Mouse (Mus musculus): ENCODE results near the gene Ralgapb. TPM values are rescaled to one million over a fixed set of nuclear protein-coding genes. Genes with fewer than 3 reads are reported as not detected.

Gene Ralgapb
- polyA plus RNA-seq (2014; fragmentation: Illumina TruSeq; extraction: RNeasy Lipid Tissue Mini Kit (QIAGEN cat#74804); ENCODE audit: low read depth, low replicate concordance), result 21.4 TPM

DNA sequence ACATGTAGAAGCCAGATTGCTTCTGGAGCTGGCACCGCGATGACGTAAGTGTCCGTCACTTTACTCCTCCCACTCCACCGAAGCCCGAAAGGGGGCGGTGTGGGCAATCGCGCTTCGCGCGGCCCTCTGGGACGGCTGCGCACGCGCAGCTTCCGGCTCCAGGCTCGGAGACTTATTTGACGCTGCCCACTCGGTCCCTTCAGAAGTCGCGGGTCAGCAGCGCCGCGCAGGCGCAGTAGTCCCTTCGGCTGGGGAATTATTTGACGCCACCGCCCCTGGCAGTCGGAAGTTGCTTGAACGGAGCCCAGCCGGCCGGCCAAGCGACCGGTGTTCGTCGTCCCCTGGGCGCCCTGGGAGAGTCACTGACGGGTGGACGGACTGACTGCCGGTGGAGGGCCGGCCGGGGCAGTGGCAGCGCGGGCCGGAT lies at the start of gene Ralgapb:
TSS of gene Ralgapb (plus strand) at position 254 of the 427 bp plus-strand sequence.

DNA sequence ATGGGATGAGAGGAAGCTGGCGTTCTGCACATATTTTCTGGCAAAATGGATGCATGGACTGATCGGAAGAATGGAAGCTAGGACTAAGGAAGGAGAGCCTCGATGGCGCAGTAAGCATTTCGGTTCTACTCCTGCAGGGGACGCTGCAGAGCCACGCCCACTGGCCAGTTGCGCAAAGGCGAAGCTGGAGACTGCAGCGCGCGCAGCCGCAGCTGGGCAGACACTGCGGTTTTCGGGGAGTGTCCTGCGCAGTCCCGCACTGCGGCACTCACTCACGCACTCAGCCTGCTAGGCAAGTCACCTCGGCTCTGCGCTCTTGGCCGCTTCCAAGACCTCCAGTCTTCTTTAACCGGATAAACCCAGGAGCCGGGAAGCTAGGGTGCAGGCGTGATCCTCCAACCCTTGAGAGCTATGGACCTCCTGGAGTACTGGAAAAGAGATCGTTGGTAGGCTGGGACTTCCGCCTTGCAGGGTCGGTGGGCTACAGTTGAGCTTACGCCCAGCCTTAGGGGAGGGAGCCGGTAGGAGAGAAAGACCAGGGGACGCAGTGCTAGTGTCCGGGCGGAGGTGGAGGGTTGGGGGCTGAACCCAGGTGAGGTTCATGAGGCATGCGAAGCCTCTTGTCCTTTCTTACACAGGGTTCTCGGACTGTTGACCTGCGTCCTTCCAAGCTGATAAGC lies 34.1 kb upstream of the Ralgapb start, which contains the start of gene Snhg11:
TSS of gene Snhg11 (plus strand) at position 196 of the 680 bp plus-strand sequence.

DNA sequence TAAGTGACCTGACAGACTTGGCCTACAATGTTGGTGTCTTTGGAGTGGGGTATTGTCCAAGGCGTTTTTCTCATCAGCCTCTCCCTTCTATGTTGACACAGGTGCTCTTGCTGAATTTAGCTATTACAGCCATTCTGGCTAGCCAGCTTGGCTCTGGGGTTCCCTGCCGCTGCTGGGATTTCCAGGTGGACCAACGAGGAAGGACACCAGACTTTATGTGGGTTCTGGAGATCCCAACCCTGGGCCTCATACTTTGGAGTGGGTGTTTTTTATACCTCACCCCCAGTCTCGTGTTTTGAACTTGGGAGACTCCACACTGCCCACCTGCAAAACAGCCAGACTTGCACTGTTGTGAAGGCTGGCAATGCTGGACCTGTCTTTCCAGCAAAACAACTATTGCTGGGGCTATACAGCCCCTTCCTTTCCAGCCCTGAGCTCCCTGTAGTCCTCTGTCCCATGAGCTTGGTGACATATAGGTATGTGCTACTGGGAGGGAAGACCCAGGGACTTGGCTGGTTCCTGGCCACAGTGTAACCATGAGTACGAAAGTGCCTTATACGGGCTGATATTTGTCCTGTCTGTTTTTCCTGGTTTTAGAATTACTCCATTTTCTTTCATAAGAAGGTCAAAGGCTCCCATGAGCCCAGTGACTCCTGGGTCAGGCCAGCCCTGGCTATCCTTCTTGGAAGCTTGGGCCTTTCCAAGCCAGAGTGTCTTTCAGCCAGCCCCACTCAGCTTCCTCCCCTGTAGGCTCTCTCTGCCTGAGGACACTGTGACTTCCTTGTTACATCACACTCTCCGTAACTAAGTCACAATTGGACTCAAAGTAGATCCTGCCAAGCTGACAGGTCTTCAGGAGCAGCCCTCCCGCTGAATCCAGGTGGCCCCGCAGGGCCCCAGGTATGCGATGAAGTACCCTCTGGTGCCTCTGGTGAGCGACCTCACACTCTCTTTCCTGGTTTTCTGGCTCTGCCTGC lies 92.5 kb downstream of the Ralgapb start, which contains the start of gene Adig:
TSS of gene Adig (plus strand) at position 777 of the 977 bp plus-strand sequence.

DNA sequence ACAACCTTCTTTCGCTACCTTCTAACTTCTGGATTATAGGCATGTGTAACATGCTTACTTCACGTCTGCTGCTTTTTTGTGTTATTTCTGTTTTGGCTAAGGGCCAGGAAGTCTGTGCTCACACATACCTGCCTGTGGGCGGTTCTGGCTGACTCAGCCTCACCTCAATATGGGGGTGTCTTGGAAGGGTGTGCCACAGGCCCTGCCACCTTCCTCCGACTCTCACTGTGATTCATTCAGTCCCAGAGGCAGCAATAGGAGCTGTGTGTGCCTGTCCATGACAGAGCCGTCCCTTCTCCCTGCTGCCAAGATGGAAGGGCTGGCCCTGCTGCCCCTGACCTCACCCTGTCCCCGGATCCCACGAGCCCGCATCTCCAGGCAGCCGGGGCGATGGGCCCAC lies 102.9 kb downstream of the Ralgapb start, which contains the start of gene Arhgap40:
TSS of gene Arhgap40 (plus strand) at position 269 of the 400 bp plus-strand sequence.

Other genes starting within 250 kb of the Ralgapb start
- gene D630003M21Rik, start 180.6 kb upstream of the Ralgapb start, polyA plus RNA-seq (2014; fragmentation: Illumina TruSeq; extraction: RNeasy Lipid Tissue Mini Kit (QIAGEN cat#74804); ENCODE audit: low read depth, low replicate concordance), result 13.7 TPM
- gene Bpi, start 151.8 kb upstream of the Ralgapb start, polyA plus RNA-seq (2014; fragmentation: Illumina TruSeq; extraction: RNeasy Lipid Tissue Mini Kit (QIAGEN cat#74804); ENCODE audit: low read depth, low replicate concordance), result 67.1 TPM
- 80.3 TPM for gene Lbp, start 103.4 kb upstream of the Ralgapb start, polyA plus RNA-seq (2014; fragmentation: Illumina TruSeq; extraction: RNeasy Lipid Tissue Mini Kit (QIAGEN cat#74804); ENCODE audit: low read depth, low replicate concordance)
- gene Snhg11, start 34.2 kb upstream of the Ralgapb start, polyA plus RNA-seq (2014; fragmentation: Illumina TruSeq; extraction: RNeasy Lipid Tissue Mini Kit (QIAGEN cat#74804); ENCODE audit: low read depth, low replicate concordance), result 23.0 TPM
- 220 TPM for gene Adig, start 92.8 kb downstream of the Ralgapb start, polyA plus RNA-seq (2014; fragmentation: Illumina TruSeq; extraction: RNeasy Lipid Tissue Mini Kit (QIAGEN cat#74804); ENCODE audit: low read depth, low replicate concordance)
- gene Arhgap40, start 102.9 kb downstream of the Ralgapb start, polyA plus RNA-seq (2014; fragmentation: Illumina TruSeq; extraction: RNeasy Lipid Tissue Mini Kit (QIAGEN cat#74804); ENCODE audit: low read depth, low replicate concordance), result 4.1 TPM
- not detected for gene Slc32a1, start 200.9 kb downstream of the Ralgapb start, polyA plus RNA-seq (2014; fragmentation: Illumina TruSeq; extraction: RNeasy Lipid Tissue Mini Kit (QIAGEN cat#74804); ENCODE audit: low read depth, low replicate concordance)
- gene Actr5, start 215.0 kb downstream of the Ralgapb start, polyA plus RNA-seq (2014; fragmentation: Illumina TruSeq; extraction: RNeasy Lipid Tissue Mini Kit (QIAGEN cat#74804); ENCODE audit: low read depth, low replicate concordance), result 9.0 TPM

Data from adipose tissue, adult 10 weeks (tissue).